Mouse (Mus musculus): ENCODE measurements around the gene Wscd2. TPM values are rescaled to one million over a fixed set of nuclear protein-coding genes. Genes with fewer than 3 reads are reported as not detected.

The Wscd2 gene
- polyA plus RNA-seq, 1 experiment = 23.5 TPM

GRCm38 (mm10) chr5:113611771-113612233, 121.7 kb downstream of the Wscd2 start:
- DNase-seq (ENCODE audit: low spot score) = no peak

GRCm38 (mm10) chr5:113618716-113619115, 128.6 kb downstream of the Wscd2 start:
- DNase-seq (ENCODE audit: low spot score) = no peak

GRCm38 (mm10) chr5:113619151-113619550, 129.0 kb downstream of the Wscd2 start:
- no peak for DNase-seq (ENCODE audit: low spot score)

- DNase-seq (ENCODE audit: low spot score) = no peak
These were observed 130.1 kb downstream of the Wscd2 start for GRCm38 (mm10) chr5:113620130-113620716.

- no peak for DNase-seq (ENCODE audit: low spot score)
These were observed 130.9 kb downstream of the Wscd2 start for GRCm38 (mm10) chr5:113620999-113621398.

GRCm38 (mm10) chr5:113623052-113623451, 132.9 kb downstream of the Wscd2 start:
- no peak for DNase-seq (ENCODE audit: low spot score)

GRCm38 (mm10) chr5:113625068-113625467, 134.9 kb downstream of the Wscd2 start:
- no peak for DNase-seq (ENCODE audit: low spot score)

- no peak for DNase-seq (ENCODE audit: low spot score)
These were observed 136.2 kb downstream of the Wscd2 start for GRCm38 (mm10) chr5:113626352-113626751.

- no peak for DNase-seq (ENCODE audit: low spot score)
These were observed 136.9 kb downstream of the Wscd2 start for GRCm38 (mm10) chr5:113626991-113627390.

GRCm38 (mm10) chr5:113627820-113628437, 137.8 kb downstream of the Wscd2 start:
- DNase-seq (ENCODE audit: low spot score) = no peak

- DNase-seq (ENCODE audit: low spot score) = no peak
These were observed 139.1 kb downstream of the Wscd2 start for GRCm38 (mm10) chr5:113629248-113629647.

GRCm38 (mm10) chr5:113630116-113630515, 140.0 kb downstream of the Wscd2 start:
- no peak for DNase-seq (ENCODE audit: low spot score)

- no peak for DNase-seq (ENCODE audit: low spot score)
These were observed 143.0 kb downstream of the Wscd2 start for GRCm38 (mm10) chr5:113633037-113633714.

GRCm38 (mm10) chr5:113634024-113634651, 144.0 kb downstream of the Wscd2 start:
- no peak for DNase-seq (ENCODE audit: low spot score)

- DNase-seq (ENCODE audit: low spot score) = no peak
These were observed 144.9 kb downstream of the Wscd2 start for GRCm38 (mm10) chr5:113634887-113635610.

GRCm38 (mm10) chr5:113635861-113636565, 145.9 kb downstream of the Wscd2 start:
- no peak for DNase-seq (ENCODE audit: low spot score)

GRCm38 (mm10) chr5:113637631-113638030, 147.5 kb downstream of the Wscd2 start:
- no peak for DNase-seq (ENCODE audit: low spot score)

- no peak for DNase-seq (ENCODE audit: low spot score)
These were observed 147.9 kb downstream of the Wscd2 start for GRCm38 (mm10) chr5:113638055-113638454.

- DNase-seq (ENCODE audit: low spot score) = no peak
These were observed 149.0 kb downstream of the Wscd2 start for GRCm38 (mm10) chr5:113639126-113639525.
